Mouse (Mus musculus): ENCODE results near the gene Col25a1. TPM values are rescaled to one million over a fixed set of nuclear protein-coding genes. Genes with fewer than 3 reads are reported as not detected.

Col25a1 gene
- polyA plus RNA-seq, 1 experiment = 0.85 TPM

DNA sequence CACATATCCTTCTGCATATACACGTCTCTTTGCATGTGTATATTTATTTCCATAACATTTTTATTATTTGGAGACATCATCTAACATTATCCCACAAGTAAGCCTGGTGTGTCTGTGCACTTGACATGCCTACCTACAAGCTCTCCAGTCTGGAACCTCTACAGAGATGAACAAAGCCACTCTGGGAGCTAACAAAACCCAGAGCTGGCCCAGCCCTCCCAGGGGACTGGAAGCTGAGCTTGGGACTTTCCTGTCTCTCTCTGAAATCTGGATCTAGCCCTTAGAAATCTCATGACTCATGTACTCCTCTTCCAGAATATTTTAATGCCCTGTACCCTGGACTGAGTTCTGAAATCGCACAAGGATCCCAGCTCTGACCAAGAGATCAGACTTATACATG lies 365.7 kb downstream of the Col25a1 start:
- Histone ChIP-seq H3K9me3 (replicated peaks; ENCODE audit: control insufficient read depth, insufficient read depth, low read length, poor library complexity, severe bottlenecking) (no peaks in the 10 kb centered on the region; the same call in 1 of the 2 replicates), H3K36me3 (ENCODE audit: control insufficient read depth, insufficient read depth, low read length, poor library complexity, severe bottlenecking) (no peaks in the 10 kb centered on the region), H3K27ac (ENCODE audit: insufficient read depth, low read length) (no peak overlapping the region), H3K27me3 (ENCODE audit: control insufficient read depth, insufficient read depth, low read length, poor library complexity, severe bottlenecking) (no peaks in the 10 kb centered on the region; the same call in 1 of the 2 replicates), H3K4me1 (ENCODE audit: control insufficient read depth, insufficient read depth, low read length) (no peaks in the 10 kb centered on the region), H3K4me3 (ENCODE audit: low read depth, low read length) (no peak overlapping the region), H3K9ac (ENCODE audit: low read depth, poor library complexity, severe bottlenecking) (no peak overlapping the region)
- TF ChIP-seq EP300 (IDR thresholded peaks at IDR 0.05; ENCODE audit: insufficient read depth, low read depth, low read length) = no peak
- no peak for TF ChIP-seq CTCF (IDR thresholded peaks at IDR 0.05; ENCODE audit: low read depth, low read length)
- no peak for TF ChIP-seq POLR2A (IDR thresholded peaks at IDR 0.05; ENCODE audit: insufficient read depth, low read length)

DNA sequence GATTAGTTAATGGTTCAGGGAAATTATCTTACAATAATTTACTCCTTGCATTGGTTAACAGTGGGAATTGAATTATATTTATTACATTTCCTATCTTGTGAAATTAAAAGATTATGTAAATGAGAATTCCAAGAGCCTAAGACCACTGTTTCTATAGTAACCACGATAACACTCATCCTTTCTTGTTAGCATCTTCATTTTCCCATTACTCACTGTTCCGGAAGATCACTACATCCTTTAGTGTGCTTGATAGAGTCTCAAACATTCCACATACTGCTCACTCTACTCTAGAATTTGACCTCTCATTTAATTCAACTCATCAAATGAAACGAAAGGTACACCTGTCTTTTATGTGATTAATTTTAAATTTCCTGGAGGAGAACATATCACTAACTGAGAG lies 370.4 kb downstream of the Col25a1 start:
- Histone ChIP-seq H3K4me1 (ENCODE audit: control insufficient read depth, insufficient read depth, low read length) (no peaks in the 10 kb centered on the region), H3K9ac (ENCODE audit: low read depth, poor library complexity, severe bottlenecking) (no peak overlapping the region), H3K27ac (ENCODE audit: insufficient read depth, low read length) (no peak overlapping the region), H3K9me3 (replicated peaks; ENCODE audit: control insufficient read depth, insufficient read depth, low read length, poor library complexity, severe bottlenecking) (no peaks in the 10 kb centered on the region; the same call in 1 of the 2 replicates), H3K36me3 (ENCODE audit: control insufficient read depth, insufficient read depth, low read length, poor library complexity, severe bottlenecking) (no peaks in the 10 kb centered on the region), H3K27me3 (ENCODE audit: control insufficient read depth, insufficient read depth, low read length, poor library complexity, severe bottlenecking) (no peaks in the 10 kb centered on the region), H3K4me3 (ENCODE audit: low read depth, low read length) (no peak overlapping the region)
- TF ChIP-seq CTCF (IDR thresholded peaks at IDR 0.05; ENCODE audit: low read depth, low read length) (no peak), EP300 (IDR thresholded peaks at IDR 0.05; ENCODE audit: insufficient read depth, low read depth, low read length) (no peak), POLR2A (IDR thresholded peaks at IDR 0.05; ENCODE audit: insufficient read depth, low read length) (no peak)

- Histone ChIP-seq H3K27me3 (ENCODE audit: control insufficient read depth, insufficient read depth, low read length, poor library complexity, severe bottlenecking) (no peaks in the 10 kb centered on the region), H3K4me1 (ENCODE audit: control insufficient read depth, insufficient read depth, low read length) (no peaks in the 10 kb centered on the region), H3K9ac (ENCODE audit: low read depth, poor library complexity, severe bottlenecking) (no peak overlapping the region), H3K4me3 (ENCODE audit: low read depth, low read length) (no peak overlapping the region), H3K9me3 (replicated peaks; ENCODE audit: control insufficient read depth, insufficient read depth, low read length, poor library complexity, severe bottlenecking) (no peaks in the 10 kb centered on the region), H3K27ac (ENCODE audit: insufficient read depth, low read length) (no peak overlapping the region), H3K36me3 (ENCODE audit: control insufficient read depth, insufficient read depth, low read length, poor library complexity, severe bottlenecking) (no peaks in the 10 kb centered on the region)
- TF ChIP-seq CTCF (IDR thresholded peaks at IDR 0.05; ENCODE audit: low read depth, low read length) (no peak), EP300 (IDR thresholded peaks at IDR 0.05; ENCODE audit: insufficient read depth, low read depth, low read length) (no peak), POLR2A (IDR thresholded peaks at IDR 0.05; ENCODE audit: insufficient read depth, low read length) (no peak)
Measured at GRCm38 (mm10) chr3:130508330-130508729, 377.0 kb downstream of the Col25a1 start.

DNA sequence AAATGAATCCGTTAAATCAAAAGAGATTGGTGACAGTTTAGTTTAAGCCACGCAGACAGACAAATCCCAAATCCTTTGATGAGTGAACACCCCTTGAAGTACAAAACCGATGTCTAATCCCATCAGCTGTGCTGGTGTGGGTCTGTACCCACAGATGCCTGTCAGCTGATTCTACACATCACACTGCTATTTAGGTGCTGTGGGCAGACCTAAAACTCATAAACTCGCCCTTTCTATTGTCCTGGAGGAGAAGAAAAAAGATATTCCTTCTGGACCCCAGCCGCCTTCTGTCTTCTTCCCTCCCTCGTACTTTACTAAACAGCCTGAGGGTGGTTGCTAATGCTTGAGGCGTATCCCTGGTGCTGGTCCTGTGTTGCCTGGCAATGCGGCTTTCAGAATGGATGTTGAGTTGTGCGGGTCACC lies 387.2 kb downstream of the Col25a1 start:
- H3K9ac ChIP-seq (ENCODE audit: low read depth, poor library complexity, severe bottlenecking) = no peak overlapping the region
- H3K27me3 ChIP-seq (ENCODE audit: control insufficient read depth, insufficient read depth, low read length, poor library complexity, severe bottlenecking) = no peaks in the 10 kb centered on the region
- H3K4me1 ChIP-seq (ENCODE audit: control insufficient read depth, insufficient read depth, low read length) = no peaks in the 10 kb centered on the region
- no peak overlapping the region for H3K4me3 ChIP-seq (ENCODE audit: low read depth, low read length)
- no peak for TF ChIP-seq EP300 (IDR thresholded peaks at IDR 0.05; ENCODE audit: insufficient read depth, low read depth, low read length)
- TF ChIP-seq CTCF (IDR thresholded peaks at IDR 0.05; ENCODE audit: low read depth, low read length) = no peak
- TF ChIP-seq POLR2A (IDR thresholded peaks at IDR 0.05; ENCODE audit: insufficient read depth, low read length) = no peak
- H3K9me3 ChIP-seq (replicated peaks; ENCODE audit: control insufficient read depth, insufficient read depth, low read length, poor library complexity, severe bottlenecking) = no peaks in the 10 kb centered on the region
- no peaks in the 10 kb centered on the region for H3K36me3 ChIP-seq (ENCODE audit: control insufficient read depth, insufficient read depth, low read length, poor library complexity, severe bottlenecking)
- no peak overlapping the region for H3K27ac ChIP-seq (ENCODE audit: insufficient read depth, low read length)

DNA sequence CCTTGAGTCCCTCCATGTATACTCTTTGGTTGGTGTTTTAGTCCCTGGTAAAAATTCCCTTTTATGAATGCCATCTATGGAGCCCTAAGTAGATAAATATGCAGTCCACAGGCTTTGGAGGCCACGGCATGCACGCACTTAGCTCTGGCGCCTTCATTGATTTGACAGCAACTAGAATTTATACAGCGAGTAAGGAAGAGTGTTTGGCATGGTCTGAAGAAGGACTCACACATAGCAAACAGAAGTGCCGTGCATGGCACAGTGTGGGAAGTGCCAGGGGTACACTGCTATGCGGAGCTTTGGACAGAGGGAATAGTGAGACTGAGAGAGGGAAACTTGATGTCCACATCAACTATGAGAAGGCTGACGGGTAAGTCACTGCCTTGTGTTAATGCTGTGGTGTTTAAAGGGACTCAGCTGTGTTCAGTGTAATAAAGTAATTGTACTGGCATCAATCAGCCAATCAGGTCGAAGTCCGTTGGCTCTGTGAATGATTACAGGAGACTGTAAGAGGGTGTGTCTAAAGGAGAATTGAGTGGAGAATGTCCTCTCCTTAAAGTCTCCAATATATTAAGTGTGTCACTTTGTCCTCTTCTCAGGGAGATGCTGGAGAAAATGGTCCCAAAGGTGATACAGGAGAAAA lies 390.7 kb downstream of the Col25a1 start:
- H3K4me3 ChIP-seq (ENCODE audit: low read depth, low read length) = no peak overlapping the region
- no peak overlapping the region for H3K27ac ChIP-seq (ENCODE audit: insufficient read depth, low read length)
- H3K36me3 ChIP-seq (ENCODE audit: control insufficient read depth, insufficient read depth, low read length, poor library complexity, severe bottlenecking) = no peaks in the 10 kb centered on the region
- H3K27me3 ChIP-seq (ENCODE audit: control insufficient read depth, insufficient read depth, low read length, poor library complexity, severe bottlenecking) = no peaks in the 10 kb centered on the region
- H3K9me3 ChIP-seq (replicated peaks; ENCODE audit: control insufficient read depth, insufficient read depth, low read length, poor library complexity, severe bottlenecking) = no peaks in the 10 kb centered on the region
- no peaks in the 10 kb centered on the region for H3K4me1 ChIP-seq (ENCODE audit: control insufficient read depth, insufficient read depth, low read length)
- no peak overlapping the region for H3K9ac ChIP-seq (ENCODE audit: low read depth, poor library complexity, severe bottlenecking)
- TF ChIP-seq EP300 (IDR thresholded peaks at IDR 0.05; ENCODE audit: insufficient read depth, low read depth, low read length) (no peak), POLR2A (IDR thresholded peaks at IDR 0.05; ENCODE audit: insufficient read depth, low read length) (no peak), CTCF (IDR thresholded peaks at IDR 0.05; ENCODE audit: low read depth, low read length) (no peak)

DNA sequence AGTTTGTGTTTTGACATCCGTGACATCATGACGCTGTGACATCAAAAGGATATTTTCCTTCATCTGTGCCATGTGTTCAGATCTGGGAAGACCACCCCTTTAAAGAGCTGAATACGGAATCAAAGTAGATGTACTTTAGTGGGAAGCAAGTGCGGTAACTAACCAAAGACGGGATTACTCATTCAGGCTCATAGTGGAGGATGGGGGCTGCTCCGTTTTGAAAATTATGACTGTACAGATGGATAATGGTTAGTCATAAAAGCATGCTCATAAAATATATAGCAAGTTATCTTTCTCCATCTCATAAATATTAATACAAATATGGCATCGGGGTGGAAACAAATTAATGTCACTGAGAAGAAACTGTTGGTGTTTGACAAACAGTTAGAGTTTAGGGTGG lies 391.7 kb downstream of the Col25a1 start:
- no peak for TF ChIP-seq CTCF (IDR thresholded peaks at IDR 0.05; ENCODE audit: low read depth, low read length)
- TF ChIP-seq EP300 (IDR thresholded peaks at IDR 0.05; ENCODE audit: insufficient read depth, low read depth, low read length) = no peak
- no peak for TF ChIP-seq POLR2A (IDR thresholded peaks at IDR 0.05; ENCODE audit: insufficient read depth, low read length)
- no peak overlapping the region for H3K9ac ChIP-seq (ENCODE audit: low read depth, poor library complexity, severe bottlenecking)
- H3K27ac ChIP-seq (ENCODE audit: insufficient read depth, low read length) = no peak overlapping the region
- no peaks in the 10 kb centered on the region for H3K27me3 ChIP-seq (ENCODE audit: control insufficient read depth, insufficient read depth, low read length, poor library complexity, severe bottlenecking)
- H3K4me3 ChIP-seq (ENCODE audit: low read depth, low read length) = no peak overlapping the region
- H3K4me1 ChIP-seq (ENCODE audit: control insufficient read depth, insufficient read depth, low read length) = no peaks in the 10 kb centered on the region
- H3K9me3 ChIP-seq (replicated peaks; ENCODE audit: control insufficient read depth, insufficient read depth, low read length, poor library complexity, severe bottlenecking) = no peaks in the 10 kb centered on the region
- H3K36me3 ChIP-seq (ENCODE audit: control insufficient read depth, insufficient read depth, low read length, poor library complexity, severe bottlenecking) = no peaks in the 10 kb centered on the region

All from ES-Bruce4 (cell line).